Mouse (Mus musculus): Measurements from ENCODE around the gene Smu1.
"Not testable (repeated sequence)": the region's sequence is repeated elsewhere in the genome, so short reads cannot be mapped to it uniquely, and the experiment has no call there.

The Smu1 gene

DNA sequence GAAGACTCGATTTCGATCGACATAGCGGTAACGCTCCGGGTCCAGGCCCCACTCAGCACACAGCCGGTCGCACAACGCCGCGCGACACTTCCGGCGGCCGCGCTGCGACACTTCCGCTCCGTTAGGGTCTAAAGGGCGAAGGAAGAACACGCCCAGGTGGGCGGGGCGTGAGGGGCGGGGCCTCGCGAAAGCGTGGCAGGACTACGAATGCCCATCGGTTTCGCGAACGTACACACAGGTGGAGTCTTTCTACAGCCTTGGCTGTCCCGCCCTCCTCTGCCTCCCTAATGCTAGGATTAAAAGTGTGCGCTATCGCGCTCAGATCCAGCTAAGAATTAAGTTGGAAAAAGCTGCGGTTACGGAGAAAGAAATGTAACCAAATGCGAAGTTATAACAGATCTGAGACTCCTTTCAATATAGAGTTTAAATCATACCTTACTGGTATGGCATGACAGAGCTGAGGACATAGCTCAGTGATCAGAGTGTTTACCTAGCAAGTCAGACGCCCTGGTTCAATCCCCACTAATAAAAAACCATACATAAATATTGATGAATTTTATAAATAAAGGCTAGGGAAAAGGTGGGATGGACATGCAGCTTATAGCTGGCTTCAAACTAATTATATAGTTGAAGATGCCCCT is at the start of gene Smu1:
Gene Smu1 (minus strand): TSS at position 144 of the 641 bp plus-strand sequence.
- peak; percentile 98 for DNase-seq (ENCODE audit: low read depth, low spot score)

DNA sequence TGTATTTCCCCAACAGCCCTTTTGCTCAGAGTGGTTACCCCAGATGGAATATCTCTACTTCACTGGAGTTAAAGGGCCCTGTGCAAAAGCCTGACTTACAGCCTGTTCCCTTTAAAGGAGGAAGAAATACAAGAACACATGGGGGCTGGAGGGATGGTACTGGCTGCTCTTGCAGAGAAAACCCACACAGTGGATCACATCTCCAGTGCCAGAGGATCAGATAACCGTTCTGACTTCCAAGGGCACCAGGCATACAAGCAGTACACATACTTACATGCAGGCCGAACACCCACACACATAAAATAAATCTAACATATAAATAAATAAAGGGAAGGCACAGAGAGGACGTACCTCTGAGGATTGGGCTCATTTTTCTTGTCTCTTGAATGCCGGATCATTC is 49.7 kb upstream of the Smu1 start:
- DNase-seq (ENCODE audit: low read depth, low spot score) = no peak

DNA sequence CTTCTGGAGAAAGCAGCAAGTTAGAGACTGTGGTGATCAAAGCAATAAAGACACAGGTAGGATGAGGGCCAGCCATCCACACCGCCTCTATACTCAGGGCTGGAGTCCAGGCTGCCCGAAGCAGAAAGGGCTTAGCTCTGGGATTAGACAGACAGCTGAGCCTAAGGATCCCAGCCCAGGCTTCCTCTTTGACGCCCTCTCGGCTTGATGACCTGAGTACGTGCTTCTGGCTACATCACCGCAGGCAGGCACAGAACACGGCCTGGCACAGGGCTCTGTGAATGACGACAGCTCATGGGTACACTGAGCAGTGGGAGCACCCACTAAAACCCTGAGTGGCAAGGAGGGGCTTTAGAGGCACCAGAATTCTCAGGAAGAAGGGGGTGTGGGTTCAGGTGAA is 47.7 kb upstream of the Smu1 start:
- no peak for DNase-seq (ENCODE audit: low read depth, low spot score)

DNA sequence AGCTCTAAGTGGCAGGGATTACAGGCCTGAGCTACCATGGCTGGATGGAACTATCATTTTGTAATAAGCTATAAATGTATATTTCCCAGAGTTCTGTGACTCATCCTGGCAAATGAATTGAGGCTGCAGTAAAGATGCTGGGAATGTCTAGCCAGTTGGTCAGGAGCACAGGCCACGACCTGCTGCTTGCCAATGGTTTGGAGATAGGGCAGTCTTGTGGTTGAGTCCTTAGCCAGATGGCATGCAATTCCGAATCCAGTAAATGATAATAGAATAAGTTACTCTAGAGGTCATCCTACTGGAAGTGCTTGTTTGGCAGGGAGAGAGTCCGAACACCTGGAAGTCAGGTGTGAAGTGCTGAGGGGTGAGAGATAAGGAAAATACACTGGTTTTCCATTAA is 45.1 kb upstream of the Smu1 start:
- DNase-seq (ENCODE audit: low read depth, low spot score) = no peak

DNA sequence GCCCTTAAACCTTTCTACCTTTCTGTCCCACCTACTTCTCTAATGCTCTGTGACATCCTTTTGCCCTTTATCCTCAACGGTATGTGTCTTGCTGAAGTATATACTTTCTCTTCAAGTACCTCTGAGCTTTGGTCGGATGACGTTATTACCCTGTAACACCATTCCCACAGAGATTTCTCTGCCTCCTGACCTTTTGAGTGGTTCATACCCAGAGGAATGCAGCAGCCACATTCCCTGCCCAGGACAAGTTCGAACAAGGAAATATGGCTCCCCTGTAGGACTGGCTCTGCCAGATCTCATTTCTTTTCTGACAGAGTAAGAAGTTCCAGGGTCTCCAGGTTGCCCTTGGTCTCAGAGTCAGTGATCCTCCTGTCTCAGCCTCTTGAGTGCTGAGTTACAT is 44.2 kb upstream of the Smu1 start:
- no peak for DNase-seq (ENCODE audit: low read depth, low spot score)

DNA sequence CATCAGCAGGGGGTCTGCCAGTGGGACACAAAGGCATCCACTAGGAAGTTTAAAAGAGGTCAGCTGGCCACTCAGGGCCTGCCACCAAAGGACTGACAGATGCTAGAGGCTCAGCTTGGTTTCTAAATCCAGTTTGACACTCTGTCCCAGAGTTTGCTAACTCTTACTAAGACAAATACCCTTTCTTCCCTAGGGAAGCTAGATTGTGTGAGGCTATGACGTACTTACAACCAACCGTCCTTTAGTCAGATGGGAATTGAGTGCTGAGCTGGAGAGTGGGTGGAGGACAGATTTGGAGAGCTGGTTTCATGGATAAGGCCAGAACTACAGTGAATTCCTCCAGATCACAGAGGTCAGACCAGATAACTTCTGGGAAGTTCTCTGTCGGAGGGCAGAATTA is 43.1 kb upstream of the Smu1 start:
- DNase-seq (ENCODE audit: low read depth, low spot score) = no peak

DNA sequence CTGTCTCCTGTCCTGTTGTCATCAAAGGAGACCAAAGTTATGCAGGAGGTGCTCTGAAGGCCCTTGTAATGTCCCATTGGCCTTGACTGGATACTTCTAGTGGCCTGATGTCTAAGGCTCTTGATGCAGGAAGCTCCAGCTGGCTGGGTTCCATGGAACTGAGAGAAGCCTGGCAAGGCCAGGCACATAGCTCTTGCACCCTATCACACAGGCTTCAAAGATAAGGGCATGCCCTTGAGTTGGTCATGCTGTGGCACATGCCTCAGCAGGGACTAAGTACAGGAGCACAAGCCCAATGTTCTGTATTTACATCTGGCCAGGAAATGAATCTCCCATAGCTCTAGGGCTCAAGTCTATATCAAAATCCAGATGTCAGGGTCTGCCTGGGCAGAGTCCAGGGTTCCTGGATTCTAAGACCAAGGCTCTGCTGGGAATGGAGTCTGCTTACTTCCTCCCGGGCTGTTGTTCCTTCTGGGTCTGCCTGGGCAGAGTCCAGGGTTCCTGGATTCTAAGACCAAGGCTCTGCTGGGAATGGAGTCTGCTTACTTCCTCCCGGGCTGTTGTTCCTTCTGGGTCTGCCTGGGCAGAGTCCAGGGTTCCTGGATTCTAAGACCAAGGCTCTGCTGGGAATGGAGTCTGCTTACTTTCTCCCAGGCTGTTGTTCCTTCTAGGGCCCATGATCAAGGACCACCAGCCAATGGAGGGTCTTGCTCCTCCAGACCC is 41.3 kb upstream of the Smu1 start:
- DNase-seq (ENCODE audit: low read depth, low spot score) = not testable (repeated sequence)

DNA sequence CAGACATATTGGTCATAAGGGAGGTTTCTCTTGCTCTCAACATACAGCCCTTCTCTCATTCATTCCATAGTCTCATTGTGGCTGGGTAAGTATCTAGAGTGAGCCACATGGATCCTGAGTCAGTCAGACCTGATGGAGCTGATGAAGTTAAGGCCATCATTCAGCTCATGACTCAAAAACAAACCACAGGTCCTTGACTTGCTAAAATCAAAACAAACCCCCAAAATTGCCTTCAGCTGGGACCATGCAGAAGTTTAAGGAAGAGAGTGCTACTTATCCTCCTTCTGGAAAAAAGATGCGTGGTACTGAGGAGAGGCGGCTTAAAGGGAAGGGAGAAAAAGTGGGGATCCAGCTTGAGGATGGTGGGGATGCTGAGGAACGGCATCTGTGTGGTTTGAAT is 38.0 kb upstream of the Smu1 start:
- DNase-seq (ENCODE audit: low read depth, low spot score) = no peak

DNA sequence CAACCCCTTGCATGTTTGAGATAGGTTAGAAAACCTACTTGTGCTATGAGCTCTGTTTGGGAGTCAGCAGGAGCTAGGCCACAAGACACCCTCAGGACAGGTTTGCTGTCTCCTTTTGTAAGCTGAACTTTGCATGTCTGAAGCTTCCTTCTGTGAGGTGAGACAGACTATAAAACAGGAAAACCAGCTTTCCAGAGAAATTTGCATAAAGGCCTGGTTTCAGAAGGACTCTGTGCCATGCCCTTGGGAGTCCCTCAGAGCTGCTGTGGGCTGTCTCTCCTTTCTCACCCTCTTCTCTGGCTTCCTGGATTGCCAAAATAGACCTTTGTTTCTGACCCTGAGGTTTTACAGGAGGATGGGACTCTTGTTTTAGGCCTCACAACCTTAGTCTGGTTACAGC is 36.6 kb upstream of the Smu1 start:
- DNase-seq (ENCODE audit: low read depth, low spot score) = no peak

DNA sequence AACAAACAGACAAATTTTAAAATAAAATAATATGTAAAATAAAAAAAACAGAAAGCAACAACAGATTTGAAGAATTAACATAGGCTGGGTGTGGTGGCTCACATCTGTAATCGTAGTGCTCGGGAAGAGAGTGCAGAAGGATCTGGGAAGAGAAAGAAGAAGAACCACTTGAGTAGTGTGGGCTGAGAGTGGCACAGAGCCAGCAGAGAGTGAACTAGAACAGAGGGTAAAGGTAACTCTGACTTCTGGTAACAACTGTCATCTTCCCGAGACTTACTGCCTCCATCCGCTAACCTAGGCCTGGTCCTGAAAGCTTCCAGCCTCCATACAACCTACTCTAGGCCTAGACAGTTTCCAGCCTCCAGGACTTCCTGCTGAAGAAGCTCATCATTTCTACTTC is 33.5 kb upstream of the Smu1 start:
- no peak for DNase-seq (ENCODE audit: low read depth, low spot score)

DNA sequence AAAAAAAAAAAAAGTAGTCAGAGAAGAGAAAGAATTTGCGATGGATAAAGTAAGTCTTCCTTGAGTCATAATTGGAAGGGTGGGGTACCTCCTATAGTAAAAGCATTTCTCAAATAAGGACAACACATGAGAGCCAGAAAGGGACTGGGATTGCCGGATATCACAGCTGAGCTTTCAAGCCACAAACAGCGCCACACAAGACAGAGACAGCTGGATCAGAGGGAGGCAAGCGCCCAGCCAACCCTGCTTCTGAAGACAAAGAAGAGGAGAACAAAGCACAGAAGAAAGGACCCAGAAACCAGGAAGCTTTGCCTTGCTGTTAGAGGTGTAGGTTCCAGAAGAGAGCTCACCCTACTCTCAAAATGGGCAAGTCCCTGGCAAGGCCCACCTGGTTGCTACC is 28.9 kb upstream of the Smu1 start:
- DNase-seq (ENCODE audit: low read depth, low spot score) = no peak

DNA sequence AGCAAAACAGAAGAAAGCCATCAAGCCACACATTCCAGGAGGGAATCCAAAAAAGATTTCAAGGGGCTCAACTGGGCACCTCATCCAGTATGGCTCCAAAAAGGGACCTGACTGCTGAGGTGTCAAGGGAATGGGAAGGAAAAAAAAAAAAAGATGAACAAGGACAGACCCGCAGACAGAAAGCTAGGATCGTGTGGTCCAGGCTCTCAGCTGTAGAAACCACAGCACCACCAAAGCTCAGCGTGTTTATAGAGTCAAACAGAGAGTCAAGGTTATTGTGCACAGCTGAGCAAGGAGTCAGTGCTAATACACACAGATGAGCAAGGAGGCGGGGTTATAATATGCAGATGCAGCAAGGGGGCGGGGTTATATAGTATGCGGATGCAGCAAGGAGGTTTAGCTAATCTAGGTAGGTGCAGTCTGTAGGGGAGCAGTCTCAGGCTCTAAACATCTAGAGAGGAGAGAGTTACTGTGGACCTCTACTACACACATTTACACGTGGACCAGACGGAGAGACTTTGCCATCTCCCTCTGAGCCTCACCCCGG is 28.0 kb upstream of the Smu1 start:
- no peak for DNase-seq (ENCODE audit: low read depth, low spot score)

DNA sequence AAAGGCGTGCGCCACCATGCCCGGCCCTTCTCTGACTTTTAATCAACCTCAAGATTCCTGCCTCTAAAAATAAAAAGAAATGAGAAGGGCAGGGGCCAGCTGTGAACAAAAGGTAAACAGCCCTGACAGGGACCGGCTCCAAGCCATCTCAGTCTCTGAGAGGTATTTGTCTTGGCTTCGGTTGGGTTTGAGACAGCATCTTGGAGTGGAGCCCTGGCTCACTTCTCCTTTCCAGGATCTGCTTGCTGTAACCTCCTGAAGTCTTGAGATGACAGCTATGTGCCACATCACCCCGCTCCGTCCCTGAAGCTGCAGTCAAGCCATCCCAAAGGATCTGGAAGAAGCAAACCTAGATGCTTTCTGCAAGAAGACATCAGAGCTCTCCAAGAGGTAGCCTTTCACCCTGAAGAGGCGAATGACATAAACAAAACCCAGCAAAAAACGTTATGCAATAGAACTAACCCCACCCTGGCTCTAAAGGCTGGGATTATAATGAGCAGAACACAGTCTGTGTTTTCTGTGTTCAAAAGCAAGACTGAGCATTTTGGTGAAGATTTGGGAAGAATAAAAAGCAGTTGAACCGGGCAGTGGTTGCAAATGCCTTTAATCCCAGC is 26.9 kb upstream of the Smu1 start:
- no peak for DNase-seq (ENCODE audit: low read depth, low spot score)

DNA sequence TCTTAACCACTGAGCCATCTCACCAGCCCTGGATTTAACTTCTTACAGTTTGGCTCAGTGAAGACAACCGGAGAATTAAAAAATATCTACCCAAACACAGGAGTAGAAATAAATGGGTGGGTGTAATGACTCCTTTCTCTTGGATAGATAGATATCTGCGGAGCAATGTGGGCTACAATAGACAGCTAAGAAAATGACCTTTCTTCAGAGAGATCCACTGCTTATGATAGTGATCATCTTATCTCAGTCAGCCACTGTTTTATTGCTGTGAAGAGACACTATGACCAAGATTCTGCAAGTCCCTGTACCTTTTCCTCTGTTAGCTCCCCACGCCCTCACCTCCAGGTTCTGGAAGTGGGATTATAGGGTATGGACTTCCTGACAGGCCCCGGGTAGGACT is 25.3 kb upstream of the Smu1 start:
- no peak for DNase-seq (ENCODE audit: low read depth, low spot score)

DNA sequence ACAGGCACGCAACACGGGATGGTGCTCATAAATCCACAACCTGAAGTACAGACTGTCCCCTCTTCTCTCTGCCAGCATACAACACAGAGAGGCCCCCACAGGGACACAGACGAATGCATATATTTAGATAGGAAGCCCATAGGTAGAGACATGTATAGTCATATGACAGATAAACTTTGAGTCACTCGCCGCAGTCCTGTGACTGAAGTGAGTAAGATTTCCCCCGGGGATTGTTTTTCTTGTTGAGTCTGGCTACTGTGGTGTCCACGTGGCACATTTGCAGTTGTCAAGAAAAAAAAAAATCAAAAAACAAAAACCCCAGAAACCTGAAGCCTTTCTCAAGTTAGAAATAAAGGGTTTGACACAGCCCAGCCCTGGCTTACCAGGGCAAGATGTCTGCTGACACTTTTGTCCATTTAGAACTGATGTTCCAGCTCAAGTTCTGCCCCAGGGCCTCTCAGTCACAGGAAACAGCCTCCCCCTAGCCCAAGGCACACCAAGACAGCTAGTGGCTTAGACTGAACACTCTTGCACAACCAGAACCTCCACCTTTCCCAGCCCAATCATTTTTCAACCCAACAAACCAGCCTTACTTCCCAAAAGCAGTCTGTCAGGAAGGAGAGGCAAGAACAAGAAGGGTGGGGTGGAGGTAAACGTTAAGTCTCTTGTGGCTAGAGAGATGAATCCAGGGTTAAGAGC is 24.2 kb upstream of the Smu1 start:
- no peak for DNase-seq (ENCODE audit: low read depth, low spot score)

DNA sequence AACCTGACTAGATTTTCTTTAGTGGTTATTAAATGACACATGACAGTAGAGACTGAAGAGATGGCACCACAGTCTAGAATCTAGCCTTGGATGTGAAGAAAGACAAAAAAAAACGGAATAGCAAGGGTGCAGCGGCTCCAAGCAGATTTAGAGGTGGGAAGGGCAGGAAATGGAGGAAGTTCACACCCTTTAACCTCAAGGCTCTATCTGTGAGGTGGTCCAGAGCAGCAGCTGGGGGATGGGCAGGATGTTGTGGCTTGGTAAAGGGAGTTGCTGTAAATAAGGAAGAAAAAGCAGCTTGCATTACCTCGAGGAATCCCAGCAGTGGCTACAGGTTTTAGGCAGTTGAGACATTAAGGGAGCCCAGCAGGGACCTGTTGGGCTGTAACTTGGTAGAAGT is 23.4 kb upstream of the Smu1 start:
- no peak for DNase-seq (ENCODE audit: low read depth, low spot score)

DNA sequence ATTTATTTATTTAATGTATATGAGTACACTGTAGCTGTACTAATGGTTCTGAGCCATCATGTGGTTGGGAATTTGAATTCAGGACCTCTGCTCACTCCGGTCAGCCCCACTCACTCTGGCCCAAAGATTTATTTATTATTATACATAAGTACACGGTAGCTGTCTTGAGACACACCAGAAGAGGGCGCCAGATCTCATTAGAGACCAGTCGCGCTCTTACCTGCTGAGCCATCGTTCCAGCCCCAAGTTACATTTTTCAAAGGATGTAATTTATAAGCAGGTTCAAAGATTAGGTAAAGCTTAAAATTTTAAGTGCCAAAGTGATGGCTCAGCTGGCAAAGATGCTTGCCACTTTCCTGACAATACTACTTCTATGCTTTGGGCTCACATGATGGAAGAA is 20.9 kb upstream of the Smu1 start:
- no peak for DNase-seq (ENCODE audit: low read depth, low spot score)

DNA sequence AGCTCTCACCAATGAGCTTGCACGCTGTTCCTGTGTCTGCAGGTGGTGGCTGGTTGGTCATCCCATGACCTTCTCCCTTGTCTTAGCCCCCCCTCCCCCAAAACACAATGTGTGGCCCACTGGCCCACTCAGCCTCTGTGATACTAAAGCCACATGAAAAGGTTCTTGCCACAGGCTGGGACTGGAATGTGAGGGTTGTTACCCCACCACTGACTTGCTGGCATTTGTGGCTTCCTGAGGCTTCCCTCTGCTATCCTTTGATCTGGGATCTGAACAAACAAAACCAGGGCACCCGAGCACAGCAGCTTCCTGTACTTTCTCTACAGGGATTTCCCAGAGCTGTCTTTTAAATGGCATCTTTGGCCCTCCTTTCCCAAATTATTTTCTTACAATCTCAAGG is 19.4 kb upstream of the Smu1 start:
- no peak for DNase-seq (ENCODE audit: low read depth, low spot score)

DNA sequence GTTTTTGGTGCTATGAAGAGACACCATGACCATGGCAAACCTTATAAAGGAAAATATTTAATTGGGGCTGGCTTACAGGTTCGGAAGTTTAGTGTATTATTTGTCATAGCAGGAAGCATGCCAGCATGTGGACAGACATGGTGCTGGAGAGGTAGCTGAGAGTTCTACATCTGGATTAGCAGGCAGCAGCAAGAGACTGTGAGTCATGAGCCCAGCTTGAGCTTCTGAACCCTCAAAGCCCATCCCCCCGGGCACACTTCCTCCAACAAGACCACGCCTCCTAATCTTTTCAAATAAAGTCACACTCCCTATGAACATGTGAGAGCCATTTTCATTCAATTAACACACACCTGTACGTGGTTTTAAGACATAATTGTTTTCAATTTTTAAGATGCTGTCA is 18.7 kb upstream of the Smu1 start:
- DNase-seq (ENCODE audit: low read depth, low spot score) = no peak

DNA sequence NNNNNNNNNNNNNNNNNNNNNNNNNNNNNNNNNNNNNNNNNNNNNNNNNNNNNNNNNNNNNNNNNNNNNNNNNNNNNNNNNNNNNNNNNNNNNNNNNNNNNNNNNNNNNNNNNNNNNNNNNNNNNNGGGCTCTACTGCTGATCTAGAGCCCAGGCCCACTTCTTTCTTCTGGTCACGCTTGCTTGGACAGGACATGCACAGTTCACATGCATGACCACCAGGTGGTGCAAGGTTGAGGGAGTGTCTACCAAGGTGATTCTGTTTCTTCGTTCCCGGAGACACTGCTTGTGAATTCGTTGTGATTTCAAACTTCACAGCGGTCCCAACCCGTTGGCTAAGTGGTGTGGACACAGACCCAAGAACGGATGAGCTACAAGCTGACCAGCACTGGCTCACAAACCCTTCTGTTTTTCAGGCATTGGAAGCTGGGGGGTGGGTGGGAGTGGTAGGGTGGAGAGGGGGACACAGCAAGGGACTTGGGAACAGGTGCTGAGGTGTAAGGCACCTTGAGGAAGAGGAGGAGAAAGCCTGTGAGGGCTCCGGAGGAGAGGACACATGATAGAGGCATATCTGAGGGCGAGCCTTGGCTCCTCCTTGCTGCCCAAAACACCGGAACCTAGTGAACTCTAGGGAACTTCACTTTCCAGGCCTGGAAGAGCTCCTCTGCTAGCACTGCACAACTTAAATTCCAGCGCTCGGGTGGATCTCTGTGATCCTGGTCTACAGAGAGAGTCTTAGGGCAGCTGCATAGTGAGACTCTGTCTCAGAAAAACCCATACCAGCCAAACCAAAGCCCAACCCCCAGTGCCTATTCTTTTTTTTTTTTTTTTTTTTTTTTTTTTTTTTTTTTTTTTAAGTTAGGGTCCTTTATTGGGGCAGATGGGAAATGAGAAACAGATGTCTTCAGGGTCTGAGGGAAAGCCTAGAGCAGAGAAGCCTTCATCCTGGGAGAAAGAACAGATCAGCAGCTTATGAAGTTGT is 16.8 kb upstream of the Smu1 start:
- peak; percentile 90 for DNase-seq (ENCODE audit: low read depth, low spot score)

DNA sequence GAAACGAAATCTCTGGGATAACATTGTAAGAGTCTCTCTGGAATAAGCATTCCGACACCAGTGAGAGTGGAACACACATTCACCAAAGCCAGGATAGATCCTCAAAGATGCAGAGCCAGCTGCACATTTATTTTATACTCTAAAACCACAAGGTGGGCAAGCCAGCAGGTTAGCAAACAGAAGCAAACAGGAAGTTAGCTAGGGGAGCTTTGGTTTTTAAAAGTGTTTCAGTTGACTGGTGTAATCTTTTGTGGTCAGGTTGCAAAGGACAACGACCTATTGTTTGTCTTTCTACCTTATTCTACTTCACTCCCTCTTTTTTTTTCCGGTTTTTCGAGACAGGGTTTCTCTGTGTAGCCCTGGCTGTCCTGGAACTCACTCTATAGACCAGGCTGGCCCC is 2.2 kb upstream of the Smu1 start:
- DNase-seq (ENCODE audit: low read depth, low spot score) = no peak

Data from mesoderm, embryonic 11.5 days (tissue).